Mouse (Mus musculus): ENCODE measurements around the gene Itsn1. TPM values are rescaled to one million over a fixed set of nuclear protein-coding genes. Genes with fewer than 3 reads are reported as not detected.

Gene Itsn1
- total RNA-seq, 2 experiments from 2014 or later = 122 to 125 TPM

- intact Hi-C loops (cut with DNase I) = no loop called here
- DNase-seq (ENCODE audit: low spot score in 2 of 2) = no peak
Observed at GRCm38 (mm10) chr16:91859203-91859602, 130.1 kb downstream of the Itsn1 start.

DNA sequence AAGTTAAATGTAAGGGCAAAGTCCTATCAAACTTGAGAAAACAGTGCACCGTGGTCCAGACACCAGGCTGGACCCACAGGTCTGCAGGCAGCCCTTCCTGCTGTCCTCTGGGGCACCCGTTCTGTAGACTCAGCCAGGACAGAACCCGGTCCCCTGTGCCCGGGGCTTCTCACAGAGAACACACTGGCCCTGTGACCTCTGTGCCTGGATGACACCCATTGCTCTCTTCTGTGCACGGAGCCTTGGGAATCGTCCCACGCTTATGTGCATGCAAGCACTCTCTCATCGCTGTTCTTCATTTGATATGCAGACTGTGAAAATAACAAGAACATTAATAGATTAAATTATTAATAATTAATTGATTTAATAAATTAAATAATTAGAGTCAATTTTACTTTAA, 130.9 kb downstream of the Itsn1 start:
- intact Hi-C loops (cut with DNase I) = no loop called here
- no peak for DNase-seq (ENCODE audit: low spot score in 2 of 2)

GRCm38 (mm10) chr16:91860471-91861125, 131.5 kb downstream of the Itsn1 start:
- DNase-seq (ENCODE audit: low spot score in 2 of 2) = no peak
- intact Hi-C loops (cut with DNase I) = no loop called here

DNA sequence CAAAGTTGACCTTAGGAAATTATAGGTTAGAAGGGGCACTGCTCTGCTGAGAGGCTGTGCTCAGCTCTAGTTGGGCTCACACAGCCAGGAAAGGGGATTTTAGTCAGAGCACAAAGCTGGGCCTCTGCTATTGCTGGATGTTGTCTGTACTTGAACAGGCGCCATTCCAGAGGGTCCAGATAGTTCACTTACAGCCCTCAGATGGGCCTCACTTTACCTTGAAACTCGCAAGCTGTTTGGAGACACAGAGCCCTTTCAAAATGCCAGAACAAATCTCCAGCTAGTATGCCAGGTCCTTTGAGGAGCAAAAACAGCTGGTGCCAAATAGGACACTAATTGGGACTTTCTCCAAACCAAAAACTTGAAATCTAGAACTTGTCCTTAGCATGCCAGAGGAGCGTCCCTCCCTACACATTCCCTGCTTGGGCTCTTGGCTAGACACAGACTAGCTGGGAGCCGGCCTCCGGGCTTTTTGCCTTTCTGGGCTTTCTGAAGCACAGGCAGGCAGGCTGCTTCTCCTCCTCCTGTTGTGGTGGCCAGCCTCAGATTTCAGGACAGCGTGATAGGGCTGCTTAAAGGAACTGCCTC, 132.8 kb downstream of the Itsn1 start:
- peak in 1 of 2 experiments; percentile 74 for DNase-seq (ENCODE audit: low spot score in 2 of 2)
- intact Hi-C loops (cut with DNase I) = no loop called here

- intact Hi-C loops (cut with DNase I) = no loop called here
Observed at GRCm38 (mm10) chr16:91862836-91863235, 133.8 kb downstream of the Itsn1 start.

GRCm38 (mm10) chr16:91864646-91865332, 135.7 kb downstream of the Itsn1 start:
- intact Hi-C loops (cut with DNase I) = no loop called here
- DNase-seq (ENCODE audit: low spot score in 2 of 2) = no peak

More at GRCm38 (mm10) chr16:91862836-91863235, 133.8 kb downstream of the Itsn1 start:
- DNase-seq (ENCODE audit: low spot score in 2 of 2) = no peak

DNA sequence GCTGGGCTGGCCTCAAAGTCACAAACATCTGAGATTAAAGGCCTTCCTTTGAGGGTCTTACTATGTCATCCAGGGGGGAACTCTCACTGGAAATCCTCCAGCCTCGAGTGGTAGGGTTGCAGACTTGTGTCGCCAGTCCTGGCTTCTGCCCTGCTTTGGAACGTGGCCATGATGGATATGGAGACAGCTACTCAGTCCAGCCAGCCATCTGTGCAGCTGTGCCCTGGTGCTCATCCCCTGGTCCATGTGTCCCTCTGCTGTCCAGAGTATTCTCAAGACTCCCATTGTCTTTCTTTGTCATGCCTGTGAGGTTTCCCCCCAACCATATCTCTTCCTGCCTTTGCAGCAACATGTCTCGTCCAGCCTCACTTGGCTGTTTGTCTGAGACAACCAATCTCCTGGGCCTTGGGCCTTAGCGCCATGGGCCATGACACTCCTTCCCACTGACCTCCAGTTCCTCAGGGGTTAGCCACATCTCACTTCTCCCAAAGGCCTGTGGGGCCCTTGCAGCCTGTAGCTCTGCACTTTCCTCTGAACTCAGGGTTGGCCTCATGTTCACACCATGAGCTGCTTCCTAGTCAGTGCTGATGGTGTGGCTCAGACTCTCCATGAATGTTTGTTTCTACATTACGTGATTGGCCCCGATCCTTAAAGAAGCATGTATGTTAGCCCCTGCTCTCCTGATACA, 136.6 kb downstream of the Itsn1 start:
- intact Hi-C loops (cut with DNase I) = no loop called here
- DNase-seq (ENCODE audit: low spot score in 2 of 2) = no peak

DNA sequence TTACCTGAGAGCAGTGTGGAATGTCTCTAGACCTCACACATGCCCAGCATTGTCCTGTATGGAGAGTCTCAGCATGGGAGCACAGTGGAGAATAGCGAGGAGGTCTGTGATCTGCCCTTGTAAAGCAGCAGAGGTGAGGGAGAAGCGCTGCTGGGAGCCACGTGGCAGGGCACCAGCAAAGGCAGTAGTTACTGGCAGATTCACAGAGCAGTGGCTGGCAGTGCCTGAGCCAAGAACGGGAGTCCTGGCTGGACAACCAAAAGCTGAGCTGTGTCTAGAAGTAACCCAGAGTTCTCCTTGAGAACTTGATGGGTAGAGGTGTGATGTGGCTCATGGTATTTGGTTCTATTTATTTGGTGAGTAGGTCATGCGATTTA, 137.2 kb downstream of the Itsn1 start:
- intact Hi-C loops (cut with DNase I) = no loop called here
- no peak for DNase-seq (ENCODE audit: low spot score in 2 of 2)

DNA sequence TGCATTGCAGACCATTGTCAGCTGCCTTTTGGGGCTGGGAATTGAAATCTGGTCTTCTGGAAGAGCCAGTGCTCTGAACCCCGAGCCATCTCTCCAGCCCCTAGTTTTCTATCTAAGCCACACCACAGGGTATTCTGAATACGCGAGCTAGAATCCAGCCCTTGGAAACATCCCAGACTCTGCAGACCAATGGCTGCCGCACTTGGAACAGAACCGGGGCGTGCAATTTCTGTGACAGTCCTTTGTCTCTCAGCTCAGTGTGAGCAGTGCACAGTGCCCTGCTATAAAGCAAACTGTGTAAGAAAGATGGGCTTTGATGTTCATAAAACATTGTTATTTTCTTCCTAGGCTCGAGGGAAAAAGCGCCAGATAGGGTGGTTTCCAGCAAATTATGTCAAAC, 138.6 kb downstream of the Itsn1 start:
- DNase-seq (ENCODE audit: low spot score in 2 of 2) = no peak
- intact Hi-C loops (cut with DNase I) = no loop called here

DNA sequence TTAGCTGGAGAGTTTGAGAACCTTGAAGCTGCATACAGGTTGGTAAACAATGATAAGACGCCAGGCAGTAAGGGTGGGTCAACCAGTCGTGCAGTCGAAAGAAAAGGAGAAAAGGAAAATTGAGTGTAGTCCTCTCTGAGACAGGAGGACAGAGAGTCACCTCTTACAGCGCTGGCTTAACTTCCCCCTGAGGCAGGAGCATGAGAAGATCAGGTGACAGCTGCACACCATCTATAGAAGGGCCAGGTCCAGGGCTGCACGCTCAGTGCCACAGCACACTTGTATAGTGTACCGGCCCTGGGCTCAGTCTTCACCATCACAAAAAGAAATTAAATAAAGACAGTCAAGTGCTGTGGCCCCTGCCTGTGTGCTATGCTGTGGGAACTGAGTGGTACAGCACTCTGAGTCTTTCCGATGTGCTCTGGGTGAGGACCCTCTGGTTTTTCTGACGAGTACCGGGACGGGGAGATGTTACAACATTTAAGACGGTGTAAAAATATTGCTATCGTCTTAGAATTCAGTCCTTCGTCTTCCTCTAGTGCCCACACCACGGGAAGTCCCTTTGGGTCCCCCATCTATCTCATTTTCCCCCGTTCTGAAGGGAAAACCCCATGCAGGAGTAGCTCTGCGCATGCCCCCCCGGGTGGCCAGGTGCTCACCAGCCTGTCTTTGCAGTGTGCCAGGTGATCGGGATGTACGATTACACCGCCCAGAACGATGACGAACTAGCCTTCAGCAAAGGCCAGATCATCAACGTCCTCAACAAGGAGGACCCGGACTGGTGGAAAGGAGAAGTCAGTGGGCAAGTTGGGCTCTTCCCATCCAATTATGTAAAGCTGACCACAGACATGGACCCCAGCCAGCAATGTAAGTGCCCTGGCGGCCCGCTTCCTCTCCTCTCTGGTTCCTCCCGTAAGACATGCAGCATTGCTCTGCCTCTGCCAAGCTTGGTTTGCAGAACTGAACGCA, 140.1 kb downstream of the Itsn1 start:
- DNase-seq (ENCODE audit: low spot score in 2 of 2) = peak in 1 of 2 experiments; percentile 38

DNA sequence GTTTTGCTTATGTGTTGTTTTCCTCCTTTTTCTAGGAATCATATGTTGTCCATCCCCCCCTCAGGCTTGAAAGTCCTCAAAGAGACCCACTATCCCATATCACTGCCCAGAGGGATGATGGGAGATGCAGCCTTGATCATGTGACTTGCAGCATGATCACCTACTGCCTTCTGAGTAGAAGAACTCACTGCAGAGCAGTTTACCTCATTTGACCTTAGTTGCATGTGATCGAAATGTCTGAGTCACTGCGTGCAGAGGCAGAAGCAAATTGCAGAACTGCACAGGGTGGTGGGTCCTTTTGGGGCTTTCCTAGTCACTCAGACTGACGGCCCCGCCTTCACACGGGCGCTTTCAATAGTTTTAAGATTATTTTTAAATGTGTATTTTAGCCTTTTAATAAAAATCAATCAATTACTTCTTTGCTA, 141.1 kb downstream of the Itsn1 start:
- intact Hi-C loops (cut with DNase I) = no loop called here
- DNase-seq (ENCODE audit: low spot score in 2 of 2) = peak in 1 of 2 experiments; percentile 46

More for the DNA sequence above, 140.1 kb downstream of the Itsn1 start:
- intact Hi-C loops (cut with DNase I) = no loop called here

DNA sequence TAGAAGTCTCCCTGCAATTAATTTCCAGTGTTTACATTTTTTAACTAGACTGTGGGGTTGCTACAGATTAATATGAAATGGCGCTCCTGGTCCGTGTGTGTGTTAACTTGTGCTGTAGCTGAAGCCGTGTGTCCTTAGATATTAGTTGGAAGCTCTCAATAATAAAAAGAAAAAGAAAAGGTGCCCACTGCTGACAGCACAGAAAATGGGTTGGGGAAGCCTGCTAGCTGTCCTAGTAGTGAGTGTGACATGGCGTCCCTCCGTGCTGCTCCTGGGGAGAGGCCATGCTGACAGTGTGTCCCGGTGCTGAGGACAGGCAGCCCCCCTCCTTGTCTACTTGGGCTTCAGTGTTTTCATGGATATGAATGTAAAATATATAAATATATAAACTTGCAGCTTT, 142.1 kb downstream of the Itsn1 start:
- intact Hi-C loops (cut with DNase I) = no loop called here
- DNase-seq (ENCODE audit: low spot score in 2 of 2) = no peak

GRCm38 (mm10) chr16:91873695-91874094, 144.6 kb downstream of the Itsn1 start:
- intact Hi-C loops (cut with DNase I) = no loop called here
- DNase-seq (ENCODE audit: low spot score in 2 of 2) = no peak

- no peak for DNase-seq (ENCODE audit: low spot score in 2 of 2)
- intact Hi-C loops (cut with DNase I) = no loop called here
Observed at GRCm38 (mm10) chr16:91875567-91876344, 146.7 kb downstream of the Itsn1 start.

DNA sequence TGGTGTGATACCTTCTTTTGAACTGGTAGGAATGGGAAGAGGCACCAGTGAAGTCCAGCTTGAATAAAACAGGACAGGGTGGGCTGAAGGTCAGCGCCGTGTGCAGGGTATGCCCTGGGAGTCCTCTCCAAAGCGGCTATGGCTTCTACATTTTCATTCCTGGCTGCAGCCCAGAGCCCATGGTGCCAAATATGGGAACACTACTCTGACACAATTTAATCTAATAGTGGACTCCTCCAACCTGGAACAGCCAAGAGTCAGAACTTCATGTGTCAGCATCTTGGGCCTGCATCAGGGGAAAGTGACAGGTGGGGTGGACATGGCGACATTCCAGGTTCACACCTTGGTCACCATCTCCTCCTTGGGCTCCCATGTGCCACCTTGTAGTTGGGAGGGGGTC, 147.4 kb downstream of the Itsn1 start:
- intact Hi-C loops (cut with DNase I) = no loop called here
- DNase-seq (ENCODE audit: low spot score in 2 of 2) = no peak

DNA sequence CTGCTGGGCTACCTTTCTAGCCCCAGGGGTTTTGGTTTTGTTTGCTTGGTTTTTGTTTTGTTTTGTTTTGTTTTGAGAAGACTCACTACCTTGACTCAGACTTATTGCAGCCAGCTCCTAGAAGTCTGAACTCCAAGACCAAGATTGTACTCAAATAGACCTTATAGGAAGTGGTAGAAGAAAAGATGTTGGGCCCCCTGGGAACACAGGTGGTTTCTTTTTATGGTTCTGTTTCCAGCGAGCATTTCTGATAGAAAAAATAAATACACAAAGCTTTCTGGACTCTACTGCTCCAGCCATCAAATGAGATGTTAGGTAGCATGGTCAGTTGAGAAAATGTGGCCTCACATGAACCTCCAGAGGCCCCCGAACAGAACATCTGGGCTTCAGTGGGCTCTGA, 150.0 kb downstream of the Itsn1 start:
- intact Hi-C loops (cut with DNase I) = no loop called here
- no peak for DNase-seq (ENCODE audit: low spot score in 2 of 2)

- intact Hi-C loops (cut with DNase I) = no loop called here
- DNase-seq (ENCODE audit: low spot score in 2 of 2) = peak in 1 of 2 experiments; percentile 49
Observed at GRCm38 (mm10) chr16:91880869-91881767, 152.0 kb downstream of the Itsn1 start.

Data from left cerebral cortex, postnatal 25 days (tissue).